Mouse (Mus musculus) embryonic facial prominence, embryonic 12.5 days (tissue): ENCODE results near the gene Olfr194. TPM values are rescaled to one million over a fixed set of nuclear protein-coding genes. Genes with fewer than 3 reads are reported as not detected.

Experiments
- ATAC-seq: fragments of 200-750 bp; cut with Nextera tagmentation; 2 replicates; pipeline ENCODE4 v1.8.0; 2017; ENCODE audit not compliant: insufficient number of reproducible peaks, insufficient read depth, low FRiP score, low TSS enrichment
- H3K27ac ChIP-seq: fragments of 300-500 bp; sonication (generic); 2 replicates; pipeline ENCODE4 v1.5.1; 2016; ENCODE audit warnings: mild to moderate bottlenecking
- H3K27me3 ChIP-seq: fragments of 300-500 bp; sonication (generic); 2 replicates; pipeline ENCODE4 v1.6.1; 2016; ENCODE audit warnings: mild to moderate bottlenecking, moderate library complexity
- H3K36me3 ChIP-seq: fragments of 300-500 bp; sonication (generic); 2 replicates; pipeline ENCODE4 v1.6.1; 2016; ENCODE audit warnings: mild to moderate bottlenecking
- H3K4me1 ChIP-seq: fragments of 300-500 bp; sonication (generic); 2 replicates; pipeline ENCODE4 v1.6.1; 2016
- H3K4me2 ChIP-seq: fragments of 300-500 bp; sonication (generic); replicated peaks from 2 replicates; pipeline ENCODE4 v1.6.1; 2016; ENCODE audit warnings: mild to moderate bottlenecking, moderate library complexity
- H3K4me3 ChIP-seq: fragments of 300-500 bp; sonication (generic); 2 replicates; pipeline ENCODE4 v1.5.1; 2016; ENCODE audit warnings: mild to moderate bottlenecking
- H3K9ac ChIP-seq: fragments of 300-500 bp; sonication (generic); 2 replicates; pipeline ENCODE4 v1.6.1; 2016; ENCODE audit warnings: mild to moderate bottlenecking, moderate library complexity
- H3K9me3 ChIP-seq: fragments of 300-500 bp; sonication (generic); 2 replicates; pipeline ENCODE4 v1.6.1; 2016; ENCODE audit warnings: mild to moderate bottlenecking, moderate library complexity
- WGBS: fragments of 180-500 bp; shearing (Covaris S2); methylation state at CpG from one replicate; pipeline ENCODE4 v1.1.7; 2016; 5-methylcytosine and 5-hydroxymethylcytosine counted together
- polyA plus RNA-seq: library from polyadenylated mRNA; unstranded; fragments of >200 nt; fragmentation: Nextera tagmentation; extraction: Ambion mirVana; gene quantifications from 2 replicates; pipeline ENCODE4 v1.2.1, GENCODE M21; 2016

Gene Olfr194
- polyA plus RNA-seq, 1 experiment from 2014 or later: not detected

- Histone ChIP-seq H3K27ac (no peak overlapping the region), H3K9me3 (no peaks in the 10 kb centered on the region), H3K4me1 (no peaks in the 10 kb centered on the region), H3K27me3 (no peaks in the 10 kb centered on the region), H3K4me2 (no peak overlapping the region), H3K36me3 (no peaks in the 10 kb centered on the region), H3K9ac (no peak overlapping the region), H3K4me3 (no peak overlapping the region)
- WGBS: 82% methylated on average over 1 of the region's 1 CpGs
- no peak for ATAC-seq
These were observed 47.3 kb downstream of the Olfr194 start for GRCm38 (mm10) chr16:59073520-59073919.

GRCm38 (mm10) chr16:59071755-59072154 is 49.1 kb downstream of the Olfr194 start:
- Histone ChIP-seq H3K36me3 (no peaks in the 10 kb centered on the region), H3K27me3 (no peaks in the 10 kb centered on the region), H3K4me1 (no peaks in the 10 kb centered on the region), H3K9ac (no peak overlapping the region), H3K4me2 (no peak overlapping the region), H3K9me3 (no peaks in the 10 kb centered on the region), H3K4me3 (no peak overlapping the region), H3K27ac (no peak overlapping the region)
- ATAC-seq: no peak

Other genes starting within 250 kb of the Olfr194 start
- not detected in 2 replicates for gene Olfr177, start 246.3 kb downstream of the Olfr194 start, polyA plus RNA-seq
- gene Olfr178, start 229.0 kb downstream of the Olfr194 start, polyA plus RNA-seq: not detected in 2 replicates
- not detected in 2 replicates for gene Olfr181, start 192.3 kb downstream of the Olfr194 start, polyA plus RNA-seq
- gene Olfr180, start 191.7 kb downstream of the Olfr194 start, polyA plus RNA-seq: not detected in 2 replicates
- gene Olfr183, start 125.7 kb downstream of the Olfr194 start, polyA plus RNA-seq: not detected in 2 replicates
- gene Olfr186, start 90.8 kb downstream of the Olfr194 start, polyA plus RNA-seq: not detected in 2 replicates
- not detected in 2 replicates for gene Olfr187, start 81.3 kb downstream of the Olfr194 start, polyA plus RNA-seq
- not detected in 2 replicates for gene Olfr190, start 43.1 kb downstream of the Olfr194 start, polyA plus RNA-seq
- not detected in 2 replicates for gene Olfr191, start 31.2 kb downstream of the Olfr194 start, polyA plus RNA-seq
- gene Olfr193, start 9.2 kb downstream of the Olfr194 start, polyA plus RNA-seq: not detected in 2 replicates
- gene Olfr195, start 26.0 kb upstream of the Olfr194 start, polyA plus RNA-seq: not detected in 2 replicates
- not detected in 2 replicates for gene Olfr196, start 49.4 kb upstream of the Olfr194 start, polyA plus RNA-seq
- gene Olfr198, start 82.5 kb upstream of the Olfr194 start, polyA plus RNA-seq: not detected in 2 replicates
- gene Olfr199, start 98.7 kb upstream of the Olfr194 start, polyA plus RNA-seq: not detected in 2 replicates
- gene Olfr201, start 151.6 kb upstream of the Olfr194 start, polyA plus RNA-seq: not detected in 2 replicates
- gene Olfr202, start 165.7 kb upstream of the Olfr194 start, polyA plus RNA-seq: not detected in 2 replicates
- gene Olfr203, start 177.8 kb upstream of the Olfr194 start, polyA plus RNA-seq: not detected in 2 replicates
- not detected in 2 replicates for gene Olfr204, start 197.2 kb upstream of the Olfr194 start, polyA plus RNA-seq
- gene Olfr205, start 210.1 kb upstream of the Olfr194 start, polyA plus RNA-seq: not detected in 2 replicates
- not detected in 2 replicates for gene Olfr206, start 228.2 kb upstream of the Olfr194 start, polyA plus RNA-seq
- not detected in 2 replicates for gene Olfr209, start 242.9 kb upstream of the Olfr194 start, polyA plus RNA-seq